Mouse (Mus musculus) small intestine, adult 2 months (tissue): ENCODE measurements around the gene Hoxa13.

Experiments used
- CTCF ChIP-seq: fragments of 200-500 bp; IDR thresholded peaks from 2 replicates; pipeline ENCODE4 v1.5.1; 2012; ENCODE audit warnings: low read depth, mild to moderate bottlenecking, control low read depth, inconsistent platforms, low read length, moderate library complexity, mixed read lengths; ENCODE audit not compliant: insufficient replicate concordance, insufficient read length; ENCODE audit errors: extremely low read depth
- POLR2A ChIP-seq: fragments of 200-500 bp; IDR thresholded peaks from 2 replicates; pipeline ENCODE4 v1.6.1; 2012; ENCODE audit warnings: low read depth, mild to moderate bottlenecking, control low read depth, inconsistent platforms, low read length, moderate library complexity

DNA sequence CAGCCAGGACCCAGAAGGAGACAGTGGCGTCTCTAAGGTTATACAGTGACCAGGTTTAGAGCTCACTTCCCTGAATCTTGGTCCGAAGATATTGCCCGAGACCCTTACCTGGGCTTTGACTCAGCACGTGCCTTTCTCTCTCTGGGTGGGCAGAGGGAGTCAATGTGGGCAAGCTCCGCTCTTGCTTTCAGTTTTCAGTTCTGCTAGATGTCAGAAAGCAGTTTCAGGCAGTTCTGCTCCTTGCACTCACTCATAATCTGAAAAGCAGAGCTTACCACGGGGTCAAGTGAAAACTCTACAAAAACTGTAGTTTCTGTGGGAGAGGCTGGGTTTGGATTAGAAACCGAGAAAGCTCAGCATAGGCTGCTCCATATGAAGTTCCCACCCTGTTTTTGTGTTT is 31.6 kb upstream of the Hoxa13 start:
- TF ChIP-seq CTCF (no peak), POLR2A (no peak)
